Mouse (Mus musculus): ENCODE results near the gene Fam102b. TPM values are rescaled to one million over a fixed set of nuclear protein-coding genes. Genes with fewer than 3 reads are reported as not detected.

Gene Fam102b
- polyA plus RNA-seq, 1 experiment from 2014 or later = 12.3 TPM

DNA sequence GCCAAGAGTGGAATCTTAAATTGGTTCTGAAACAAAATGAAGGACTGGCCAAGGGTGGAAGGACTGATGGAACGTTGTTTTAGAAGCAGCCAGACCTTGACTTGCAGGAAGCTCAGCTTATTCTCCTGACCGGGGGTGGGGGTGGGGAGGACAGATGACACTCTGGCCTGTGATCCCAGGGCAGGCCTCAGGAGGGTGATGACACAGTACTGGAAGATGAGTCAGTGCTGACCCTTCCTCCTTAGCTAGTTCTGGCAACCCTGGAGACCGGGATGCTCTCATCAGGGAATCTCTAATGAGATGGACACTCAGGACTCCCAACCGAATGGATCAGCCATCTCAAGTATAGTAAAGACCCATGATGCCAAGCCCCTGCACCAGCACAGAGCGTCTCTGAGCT is 21.6 kb downstream of the Fam102b start:
- no peak overlapping the region for H3K4me3 ChIP-seq
- H3K27ac ChIP-seq = no peak overlapping the region
- H3K4me1 ChIP-seq = no peaks in the 10 kb centered on the region
- no peak overlapping the region for H3K9ac ChIP-seq
- 85% methylated on average over 5 of the region's 5 CpGs for WGBS
- H3K9me3 ChIP-seq = no peaks in the 10 kb centered on the region
- H3K36me3 ChIP-seq = peaks cover 11% of the 10 kb centered on the region; the same call in 1 of the 2 replicates
- H3K27me3 ChIP-seq = no peaks in the 10 kb centered on the region
- H3K4me2 ChIP-seq = no peak overlapping the region
- ATAC-seq (ENCODE audit: insufficient number of reproducible peaks, low FRiP score, low TSS enrichment, low read depth) = no peak

DNA sequence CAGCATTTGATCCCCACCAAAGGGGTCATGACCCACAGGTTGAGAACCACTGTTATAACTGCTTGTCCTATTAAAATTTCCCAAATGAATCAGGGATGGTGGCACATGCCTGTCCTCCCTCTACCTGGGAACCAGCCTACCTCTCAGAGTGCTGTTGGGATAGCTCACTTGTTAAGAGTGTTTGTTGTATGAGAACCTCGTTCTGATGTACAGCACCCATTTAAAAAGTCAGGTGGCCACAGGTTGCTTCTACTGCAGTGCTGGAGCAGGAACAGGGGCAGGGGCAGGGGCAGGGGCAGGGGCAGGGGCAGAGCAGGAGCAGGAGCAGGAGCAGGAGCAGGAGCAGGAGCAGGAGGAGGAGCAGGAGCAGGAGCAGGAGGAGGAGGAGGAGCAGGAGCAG is 28.2 kb downstream of the Fam102b start:
- H3K4me1 ChIP-seq = no peaks in the 10 kb centered on the region
- ATAC-seq (ENCODE audit: insufficient number of reproducible peaks, low FRiP score, low TSS enrichment, low read depth) = no peak
- 57% methylated on average over 1 of the region's 1 CpGs for WGBS
- H3K4me2 ChIP-seq = no peak overlapping the region
- no peaks in the 10 kb centered on the region for H3K27me3 ChIP-seq
- H3K27ac ChIP-seq = no peak overlapping the region
- H3K4me3 ChIP-seq = no peak overlapping the region
- H3K9ac ChIP-seq = no peak overlapping the region
- no peaks in the 10 kb centered on the region for H3K9me3 ChIP-seq
- H3K36me3 ChIP-seq = peaks cover 17% of the 10 kb centered on the region

DNA sequence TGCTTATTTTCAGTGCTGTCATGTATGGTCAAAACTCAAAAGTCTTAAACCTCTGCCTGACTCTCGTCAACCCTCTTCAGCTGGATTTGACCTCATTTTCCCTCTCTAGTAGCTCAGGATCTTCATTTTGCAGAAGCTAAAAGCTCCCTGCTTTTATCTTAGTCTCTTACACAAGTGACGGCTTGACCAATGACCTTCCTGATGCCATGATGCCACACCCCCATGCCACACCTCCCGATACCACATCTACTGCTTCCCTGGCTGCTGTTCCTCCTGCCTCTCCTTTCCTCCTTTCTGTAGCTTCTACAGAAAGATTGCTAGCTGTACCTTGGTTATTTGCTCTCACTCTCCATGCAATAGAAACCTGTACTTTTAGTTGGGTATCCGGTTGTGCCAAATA is 29.6 kb downstream of the Fam102b start:
- H3K4me2 ChIP-seq = no peak overlapping the region
- no peaks in the 10 kb centered on the region for H3K4me1 ChIP-seq
- 64% methylated on average over 4 of the region's 4 CpGs for WGBS
- no peak overlapping the region for H3K4me3 ChIP-seq
- H3K9ac ChIP-seq = no peak overlapping the region
- peaks cover 17% of the 10 kb centered on the region for H3K36me3 ChIP-seq
- no peaks in the 10 kb centered on the region for H3K27me3 ChIP-seq
- H3K9me3 ChIP-seq = no peaks in the 10 kb centered on the region
- ATAC-seq (ENCODE audit: insufficient number of reproducible peaks, low FRiP score, low TSS enrichment, low read depth) = no peak
- H3K27ac ChIP-seq = no peak overlapping the region

DNA sequence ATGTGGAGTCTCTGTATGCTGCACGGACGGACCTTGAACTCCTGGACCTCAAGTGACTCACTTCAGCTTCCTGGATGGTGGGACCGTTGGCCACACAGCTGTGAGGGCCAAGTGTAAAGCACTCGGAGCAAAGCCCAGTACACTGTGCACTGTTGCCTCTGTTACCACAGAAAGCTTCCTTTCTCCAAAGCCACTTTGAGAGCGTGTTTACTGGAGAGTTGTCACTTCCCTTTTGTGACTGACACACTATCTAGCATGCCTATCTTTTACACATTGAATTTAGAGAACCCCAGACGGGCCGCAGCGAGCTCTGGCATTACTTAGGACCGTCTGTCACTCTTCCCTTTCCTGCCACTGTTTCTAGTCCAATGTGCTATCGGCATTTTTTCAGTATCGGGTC is 30.1 kb downstream of the Fam102b start:
- H3K9me3 ChIP-seq = no peaks in the 10 kb centered on the region
- H3K4me1 ChIP-seq = no peaks in the 10 kb centered on the region
- no peak overlapping the region for H3K4me2 ChIP-seq
- H3K36me3 ChIP-seq = peaks cover 20% of the 10 kb centered on the region
- no peak for ATAC-seq (ENCODE audit: insufficient number of reproducible peaks, low FRiP score, low TSS enrichment, low read depth)
- no peak overlapping the region for H3K9ac ChIP-seq
- WGBS = 75% methylated on average over 11 of the region's 11 CpGs
- H3K27ac ChIP-seq = no peak overlapping the region
- H3K27me3 ChIP-seq = no peaks in the 10 kb centered on the region
- H3K4me3 ChIP-seq = no peak overlapping the region

DNA sequence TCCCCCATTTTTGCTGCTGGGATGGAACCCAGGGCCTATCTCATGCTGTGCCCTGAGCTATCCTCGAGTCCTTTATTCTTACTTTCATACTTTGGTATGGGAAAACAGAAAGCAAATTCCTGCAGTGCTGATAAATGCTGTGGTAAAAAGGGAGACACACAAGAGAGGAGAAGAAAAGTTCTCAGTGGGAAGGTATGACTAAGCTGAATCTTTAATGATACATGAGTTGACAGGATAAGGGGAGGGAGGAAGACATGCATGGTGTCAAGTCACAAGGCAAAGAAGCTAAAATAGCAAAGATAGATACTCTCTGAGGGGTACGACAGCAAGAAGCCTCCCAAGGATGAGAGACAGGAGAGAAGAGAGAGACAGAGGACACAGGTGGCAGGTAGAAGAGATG is 32.0 kb downstream of the Fam102b start:
- 83% methylated on average over 2 of the region's 2 CpGs for WGBS
- H3K9me3 ChIP-seq = no peaks in the 10 kb centered on the region
- no peaks in the 10 kb centered on the region for H3K27me3 ChIP-seq
- H3K4me3 ChIP-seq = no peak overlapping the region
- H3K27ac ChIP-seq = no peak overlapping the region
- peaks cover 20% of the 10 kb centered on the region for H3K36me3 ChIP-seq
- no peak for ATAC-seq (ENCODE audit: insufficient number of reproducible peaks, low FRiP score, low TSS enrichment, low read depth)
- no peaks in the 10 kb centered on the region for H3K4me1 ChIP-seq
- H3K4me2 ChIP-seq = no peak overlapping the region
- H3K9ac ChIP-seq = no peak overlapping the region

DNA sequence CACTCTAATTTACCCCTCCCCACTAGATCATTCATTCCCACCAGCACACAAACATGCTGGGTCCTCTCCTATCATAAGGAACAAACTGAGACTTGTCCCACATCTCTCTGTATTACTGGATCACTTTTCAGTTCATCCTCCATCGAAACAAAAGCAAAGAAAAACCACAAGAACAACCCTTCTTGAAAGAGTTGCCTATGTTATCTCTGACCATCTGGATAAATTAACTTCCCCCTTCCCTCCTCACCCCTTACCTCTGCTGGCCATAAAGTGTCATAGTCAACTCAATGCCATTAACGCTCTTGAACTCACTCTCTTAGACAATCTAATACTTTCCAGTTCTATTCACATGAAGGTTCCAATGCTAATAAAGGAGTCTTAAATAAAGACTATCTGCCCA is 32.9 kb downstream of the Fam102b start:
- H3K4me3 ChIP-seq = no peak overlapping the region
- 88% methylated on average over 2 of the region's 2 CpGs for WGBS
- no peak overlapping the region for H3K27ac ChIP-seq
- no peaks in the 10 kb centered on the region for H3K27me3 ChIP-seq
- no peak overlapping the region for H3K9ac ChIP-seq
- H3K4me2 ChIP-seq = no peak overlapping the region
- H3K36me3 ChIP-seq = peaks cover 24% of the 10 kb centered on the region
- H3K9me3 ChIP-seq = no peaks in the 10 kb centered on the region
- ATAC-seq (ENCODE audit: insufficient number of reproducible peaks, low FRiP score, low TSS enrichment, low read depth) = no peak
- H3K4me1 ChIP-seq = no peaks in the 10 kb centered on the region

DNA sequence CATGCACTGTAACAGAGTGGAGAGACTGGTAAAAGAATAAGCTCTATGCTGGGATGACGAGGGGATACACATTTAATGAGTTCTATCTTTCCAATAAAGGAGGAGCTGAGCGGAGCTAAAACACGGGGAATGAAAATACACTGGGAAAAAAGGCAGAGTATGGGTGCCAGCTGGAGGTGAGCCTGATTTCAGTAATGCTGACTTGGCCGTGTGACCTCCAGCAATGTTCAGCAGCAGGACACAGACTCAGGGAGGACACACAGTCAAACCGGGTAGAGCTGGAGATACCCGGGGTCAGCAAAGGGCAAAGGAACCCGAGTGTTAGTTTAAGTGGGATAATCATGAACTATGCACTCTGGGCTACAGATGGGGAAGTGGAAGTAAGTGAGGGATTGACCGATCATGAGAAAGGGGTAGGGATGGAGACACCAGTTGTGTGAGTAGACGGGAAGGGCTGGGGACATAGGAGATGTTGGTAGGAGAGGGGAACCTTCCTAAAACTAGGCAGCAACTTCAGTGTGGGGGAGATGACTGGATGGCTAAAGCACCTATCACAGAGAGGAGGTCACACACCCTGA is 37.3 kb downstream of the Fam102b start:
- Histone ChIP-seq H3K4me2 (no peak overlapping the region), H3K4me1 (no peaks in the 10 kb centered on the region), H3K27me3 (no peaks in the 10 kb centered on the region), H3K4me3 (no peak overlapping the region), H3K36me3 (peaks cover 51% of the 10 kb centered on the region), H3K27ac (no peak overlapping the region), H3K9ac (no peak overlapping the region), H3K9me3 (no peaks in the 10 kb centered on the region)
- WGBS = 83% methylated on average over 9 of the region's 9 CpGs
- no peak for ATAC-seq (ENCODE audit: insufficient number of reproducible peaks, low FRiP score, low TSS enrichment, low read depth)

DNA sequence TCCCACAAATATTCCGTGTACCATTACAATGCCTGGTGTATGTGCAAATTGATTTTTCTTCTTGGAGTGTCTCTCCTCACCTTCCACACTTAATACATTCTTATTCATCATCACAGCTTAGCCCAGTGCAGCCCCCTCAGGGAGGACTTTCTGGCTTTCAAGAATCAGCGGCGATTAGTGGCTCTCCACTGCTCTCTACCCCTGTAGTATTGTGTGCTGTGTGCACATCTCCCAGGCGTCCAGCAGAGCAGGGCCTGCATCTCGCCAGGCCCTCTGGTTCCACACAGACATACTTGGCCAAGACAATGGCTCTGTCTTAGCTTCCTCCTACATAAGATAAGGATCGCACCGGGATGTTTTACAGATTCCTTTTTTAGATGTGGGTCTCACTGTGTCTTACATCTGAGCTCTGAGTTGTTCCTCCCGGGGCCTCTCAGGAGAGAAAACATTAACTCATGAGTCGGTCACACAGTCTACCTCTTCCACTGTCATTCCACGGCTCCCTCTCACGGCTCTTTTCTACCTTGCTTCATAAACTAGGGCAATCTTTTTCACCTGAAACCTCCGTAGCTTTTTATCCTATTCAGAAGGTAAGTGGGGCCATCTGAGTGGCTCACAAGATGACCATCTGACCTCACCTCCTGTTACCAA is 40.3 kb downstream of the Fam102b start:
- H3K9me3 ChIP-seq = no peaks in the 10 kb centered on the region
- WGBS = 86% methylated on average over 12 of the region's 12 CpGs
- no peaks in the 10 kb centered on the region for H3K27me3 ChIP-seq
- ATAC-seq (ENCODE audit: insufficient number of reproducible peaks, low FRiP score, low TSS enrichment, low read depth) = no peak
- H3K27ac ChIP-seq = no peak overlapping the region
- no peak overlapping the region for H3K4me3 ChIP-seq
- no peak overlapping the region for H3K4me2 ChIP-seq
- H3K36me3 ChIP-seq = peaks cover 62% of the 10 kb centered on the region
- H3K4me1 ChIP-seq = no peaks in the 10 kb centered on the region
- no peak overlapping the region for H3K9ac ChIP-seq

DNA sequence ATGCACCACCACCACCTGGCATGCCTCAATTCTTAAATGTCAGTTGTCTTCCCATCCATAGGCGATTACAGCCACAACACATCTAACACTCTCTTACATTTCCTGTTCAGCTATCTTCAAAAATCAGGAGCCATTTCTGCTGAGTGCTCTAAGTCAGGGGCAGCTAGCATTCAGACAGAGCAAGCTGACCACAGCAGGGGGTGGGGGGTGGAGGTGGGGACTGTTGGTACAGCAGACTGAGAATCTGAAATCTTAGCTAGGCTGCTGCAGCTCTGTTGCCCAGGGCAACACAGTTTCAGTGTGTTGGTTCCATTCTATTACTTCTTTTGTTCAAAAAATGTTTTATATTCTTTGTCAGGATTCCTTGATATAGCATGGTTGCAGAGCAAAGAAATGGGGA is 40.9 kb downstream of the Fam102b start:
- WGBS = 91% methylated on average over 1 of the region's 1 CpGs
- Histone ChIP-seq H3K4me1 (no peaks in the 10 kb centered on the region), H3K9ac (no peak overlapping the region), H3K9me3 (no peaks in the 10 kb centered on the region), H3K27me3 (no peaks in the 10 kb centered on the region), H3K4me2 (no peak overlapping the region), H3K4me3 (no peak overlapping the region), H3K27ac (no peak overlapping the region), H3K36me3 (peaks cover 58% of the 10 kb centered on the region)
- no peak for ATAC-seq (ENCODE audit: insufficient number of reproducible peaks, low FRiP score, low TSS enrichment, low read depth)

DNA sequence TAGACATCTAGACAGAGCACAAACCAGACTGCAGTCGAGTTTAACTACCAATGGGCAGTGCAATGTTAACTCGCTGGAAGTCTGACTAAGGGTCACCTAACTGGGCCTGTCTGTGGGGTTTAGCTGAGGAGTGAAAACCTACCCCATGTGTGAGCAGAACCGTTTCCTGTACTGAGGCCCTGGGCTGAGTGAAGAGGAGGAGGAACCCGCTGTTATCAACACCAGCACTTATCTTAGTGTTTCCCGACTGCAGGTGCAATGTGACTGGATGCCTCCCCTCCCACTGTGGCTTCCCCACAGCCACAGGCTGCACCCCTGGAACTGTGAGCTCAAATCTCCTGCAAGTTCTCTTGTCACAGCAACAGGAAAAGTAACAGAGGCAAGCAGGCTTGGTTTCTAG is 43.4 kb downstream of the Fam102b start:
- peaks cover 59% of the 10 kb centered on the region for H3K36me3 ChIP-seq
- H3K4me2 ChIP-seq = no peak overlapping the region

DNA sequence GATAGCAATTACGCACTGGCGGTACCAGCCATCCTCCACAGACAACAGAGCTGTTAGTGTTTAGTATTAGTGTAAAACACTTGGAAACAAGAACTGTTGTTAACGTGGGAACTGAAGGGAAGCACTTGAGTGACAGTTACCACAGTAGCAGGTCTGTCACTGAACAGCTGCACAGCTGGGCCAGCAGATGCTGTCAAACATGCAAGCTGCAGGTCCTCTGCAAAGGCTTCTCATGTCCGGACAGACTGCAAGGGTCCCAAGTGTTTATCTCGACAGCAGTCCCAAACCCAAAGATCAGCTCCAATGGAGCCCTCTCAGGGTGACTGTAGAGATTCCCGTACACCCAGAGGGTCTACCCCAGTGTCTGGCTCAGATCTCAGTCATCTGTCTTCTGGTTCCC is 45.5 kb downstream of the Fam102b start:
- Histone ChIP-seq H3K4me2 (no peak overlapping the region), H3K27ac (no peak overlapping the region), H3K9me3 (no peaks in the 10 kb centered on the region), H3K36me3 (peaks cover 61% of the 10 kb centered on the region), H3K27me3 (no peaks in the 10 kb centered on the region), H3K9ac (no peak overlapping the region), H3K4me1 (no peaks in the 10 kb centered on the region), H3K4me3 (no peak overlapping the region)
- WGBS = 84% methylated on average over 6 of the region's 6 CpGs
- ATAC-seq (ENCODE audit: insufficient number of reproducible peaks, low FRiP score, low TSS enrichment, low read depth) = no peak

More for the DNA sequence above, 43.4 kb downstream of the Fam102b start:
- Histone ChIP-seq H3K9me3 (no peaks in the 10 kb centered on the region), H3K27ac (no peak overlapping the region), H3K27me3 (no peaks in the 10 kb centered on the region), H3K4me1 (no peaks in the 10 kb centered on the region), H3K4me3 (no peak overlapping the region), H3K9ac (no peak overlapping the region)
- ATAC-seq (ENCODE audit: insufficient number of reproducible peaks, low FRiP score, low TSS enrichment, low read depth) = no peak
- WGBS = 77% methylated on average over 5 of the region's 5 CpGs

DNA sequence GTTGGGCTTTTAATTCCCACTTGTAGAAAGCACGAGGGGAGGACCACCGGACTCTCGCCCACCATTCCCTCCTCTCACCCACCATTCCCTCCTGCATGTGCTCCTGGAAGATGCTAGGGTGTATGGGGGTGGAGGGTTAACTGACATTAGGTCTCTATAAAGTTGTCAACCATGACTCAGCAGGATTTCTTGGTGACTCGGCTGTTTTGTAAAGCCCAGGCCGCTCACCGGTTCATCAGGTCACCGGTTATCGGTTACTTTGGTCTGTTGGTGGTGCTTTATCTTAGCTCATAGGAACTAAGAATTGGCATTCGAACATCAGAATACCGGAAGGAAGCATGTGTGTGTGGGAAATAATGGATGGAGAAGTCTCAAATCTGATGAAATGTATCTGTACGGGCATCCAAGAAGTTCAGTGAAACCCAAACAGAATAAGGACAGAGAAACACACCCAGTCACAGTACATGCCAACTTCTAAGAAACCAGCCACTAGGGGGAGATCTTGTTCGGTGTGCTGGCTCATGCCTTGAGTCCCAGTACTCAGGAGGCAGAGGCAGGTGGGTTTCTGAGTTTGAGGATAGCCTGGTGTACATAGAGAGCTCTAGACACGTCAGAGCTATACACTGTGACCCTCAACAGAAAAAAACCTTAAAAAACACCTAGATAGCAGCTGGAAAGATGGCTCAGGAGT is 49.9 kb downstream of the Fam102b start:
- Histone ChIP-seq H3K27ac (no peak overlapping the region), H3K4me2 (no peak overlapping the region), H3K9me3 (no peaks in the 10 kb centered on the region), H3K27me3 (no peaks in the 10 kb centered on the region), H3K4me3 (no peak overlapping the region), H3K9ac (no peak overlapping the region), H3K4me1 (no peaks in the 10 kb centered on the region), H3K36me3 (peaks cover 64% of the 10 kb centered on the region)
- no peak for ATAC-seq (ENCODE audit: insufficient number of reproducible peaks, low FRiP score, low TSS enrichment, low read depth)
- WGBS = 94% methylated on average over 13 of the region's 13 CpGs
